Mouse (Mus musculus) thymus, adult 2 months (tissue): ENCODE results near the gene Cds2. TPM values are rescaled to one million over a fixed set of nuclear protein-coding genes. Genes with fewer than 3 reads are reported as not detected.

Source experiments
- DNase-seq: peaks from one replicate; pipeline ENCODE4 v3.0.0; 2021
- H3K27ac ChIP-seq: fragments of 200-500 bp; 2 replicates; pipeline ENCODE4 v1.5.1; 2012; ENCODE audit warnings: low read length, control low read depth; ENCODE audit not compliant: control insufficient read depth, insufficient read depth
- H3K27me3 ChIP-seq: fragments of 200-500 bp; 2 replicates; pipeline ENCODE4 v1.6.1; 2012; ENCODE audit warnings: mild to moderate bottlenecking, low read length, moderate library complexity, mixed read lengths; ENCODE audit not compliant: control insufficient read depth, insufficient read depth
- H3K36me3 ChIP-seq: fragments of 200-500 bp; 2 replicates; pipeline ENCODE4 v1.6.1; 2012; ENCODE audit warnings: mild to moderate bottlenecking, low read length, moderate library complexity; ENCODE audit not compliant: control insufficient read depth, insufficient read depth
- H3K4me1 ChIP-seq: fragments of 200-500 bp; replicated peaks from 2 replicates; pipeline ENCODE4 v1.6.1; 2012; ENCODE audit warnings: low read length; ENCODE audit not compliant: control insufficient read depth, insufficient read depth
- H3K4me3 ChIP-seq: fragments of 200-500 bp; 2 replicates; pipeline ENCODE4 v1.5.1; 2012; ENCODE audit warnings: mild to moderate bottlenecking, low read length, control low read depth, moderate library complexity; ENCODE audit not compliant: control insufficient read depth, insufficient read depth
- CTCF ChIP-seq: fragments of 200-500 bp; IDR thresholded peaks from 2 replicates; pipeline ENCODE4 v1.5.1; 2012; ENCODE audit warnings: mild to moderate bottlenecking, control low read depth, low read length, moderate library complexity, borderline replicate concordance; ENCODE audit not compliant: control insufficient read depth, poor library complexity, insufficient read depth; ENCODE audit errors: extremely low read depth
- POLR2A ChIP-seq: fragments of 200-500 bp; IDR thresholded peaks from 2 replicates; pipeline ENCODE4 v1.6.1; 2012; ENCODE audit warnings: mild to moderate bottlenecking, low read length, control low read depth, moderate library complexity; ENCODE audit not compliant: control insufficient read depth, poor library complexity, insufficient read depth; ENCODE audit errors: extremely low read depth
- WGBS: fragments of 180-500 bp; shearing (Covaris S2); methylation state at CpG from one replicate; pipeline ENCODE4 v1.1.7; 2018; 5-methylcytosine and 5-hydroxymethylcytosine counted together
- polyA plus RNA-seq: library from polyadenylated mRNA; depleted of rRNA; stranded (reverse); fragments of >200 nt; gene quantifications from 2 replicates; pipeline ENCODE4 v1.2.3, GENCODE M21; 2012

Cds2 gene
- polyA plus RNA-seq, 1 experiment: 74.7 TPM

DNA sequence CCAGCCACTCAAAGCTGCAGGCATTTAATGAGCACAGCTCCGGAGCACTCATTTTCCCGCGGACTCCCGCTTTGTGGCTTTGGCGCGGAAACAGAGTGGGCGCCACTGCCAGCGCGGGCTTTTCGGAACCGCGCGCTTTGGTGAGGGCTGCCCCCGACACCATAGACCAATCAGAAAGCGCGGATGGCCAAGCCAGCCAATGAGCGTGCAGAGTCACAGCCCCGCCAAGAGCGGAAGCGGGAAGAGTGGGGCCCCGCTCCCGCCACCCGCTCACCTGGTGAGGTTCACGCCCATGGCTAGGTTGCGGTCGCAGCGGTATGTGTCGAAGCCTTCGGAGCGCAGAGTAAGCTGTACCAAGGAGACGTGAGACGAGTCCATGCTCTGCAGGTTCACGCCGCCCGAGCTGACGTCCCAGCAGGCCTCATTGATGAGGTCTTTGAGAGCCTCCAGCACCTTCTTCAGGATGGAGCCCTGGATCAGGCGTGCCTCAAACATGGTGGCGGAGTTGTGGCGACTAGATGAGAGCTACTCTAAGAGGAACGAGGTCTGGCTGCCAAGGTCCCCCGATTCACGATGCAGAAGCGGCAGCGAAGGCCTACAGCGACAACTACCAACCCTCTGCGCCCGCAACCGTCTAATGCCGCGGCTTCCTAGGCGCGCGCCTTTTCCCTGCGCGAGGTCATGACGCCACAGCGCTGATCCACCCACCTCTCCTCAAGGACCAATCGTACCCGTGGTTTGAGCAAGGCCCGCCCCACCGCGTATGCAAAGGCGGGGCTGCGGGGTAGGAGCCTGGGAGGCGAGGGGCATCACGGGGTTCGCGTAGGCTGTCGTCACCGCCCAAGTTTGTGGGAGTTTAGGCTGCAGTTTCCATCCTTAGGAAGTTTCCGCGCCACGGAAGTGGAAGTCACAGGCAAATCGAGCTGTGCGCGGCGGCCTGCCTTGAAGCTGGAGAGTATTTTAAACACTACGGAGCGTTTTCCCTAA lies 10.1 kb upstream of the Cds2 start, which contains the start of gene Pcna:
Gene Pcna, minus strand, starts transcription at position 773 of the 987 bp plus-strand sequence.
- WGBS: under 1% methylated on average over 79 of the region's 79 CpGs
- H3K27ac ChIP-seq: peak within 1 kb of the TSS; percentile 61; the same call in 1 of the 2 replicates
- H3K27me3 ChIP-seq: no peaks in the 10 kb centered on the region
- peak; percentile 92 for TF ChIP-seq POLR2A
- peak; percentile 55; the same call in 1 of the 2 replicates for TF ChIP-seq CTCF
- peaks cover 19% of the 10 kb centered on the region for H3K36me3 ChIP-seq
- H3K4me3 ChIP-seq: peak within 1 kb of the TSS; percentile 51
- peaks cover 3% of the 10 kb centered on the region for H3K4me1 ChIP-seq
- peak; percentile 98 for DNase-seq

DNA sequence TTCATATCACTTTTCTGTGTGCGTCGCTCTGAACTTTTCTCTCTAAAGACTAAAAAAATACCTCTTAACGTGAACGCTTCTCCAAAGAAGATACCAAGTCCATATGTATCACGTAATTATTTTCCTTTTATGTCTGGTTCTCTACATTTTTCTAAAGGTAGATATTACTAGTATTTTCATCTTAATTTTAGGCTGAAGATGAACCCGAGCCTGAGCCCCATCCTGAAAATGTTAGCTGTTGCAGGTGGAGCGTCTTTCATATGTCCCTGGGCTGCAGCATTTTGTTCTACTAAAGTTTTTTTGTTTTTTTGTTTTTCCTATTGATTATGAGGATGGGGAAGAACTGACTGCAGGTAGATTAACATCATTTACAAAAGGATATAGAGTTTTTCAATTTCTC lies 9.3 kb upstream of the Cds2 start:
- WGBS: under 1% methylated on average over 7 of the region's 7 CpGs
- Histone ChIP-seq H3K4me1 (no peaks in the 10 kb centered on the region), H3K36me3 (peaks cover 19% of the 10 kb centered on the region), H3K4me3 (no peak overlapping the region), H3K27ac (0 out of 2 replicates have a peak overlapping the region, but pooled peaks have one; percentile 61), H3K27me3 (no peaks in the 10 kb centered on the region)
- DNase-seq: no peak
- no peak for TF ChIP-seq CTCF
- TF ChIP-seq POLR2A: no peak

- Histone ChIP-seq H3K27me3 (no peaks in the 10 kb centered on the region), H3K27ac (no peak overlapping the region), H3K4me1 (no peaks in the 10 kb centered on the region), H3K4me3 (no peak overlapping the region), H3K36me3 (no peaks in the 10 kb centered on the region)
- 96% methylated on average over 6 of the region's 6 CpGs for WGBS
- TF ChIP-seq POLR2A (no peak), CTCF (no peak)
- no peak for DNase-seq
Observed at GRCm38 (mm10) chr2:132257350-132258068, 5.4 kb upstream of the Cds2 start.

DNA sequence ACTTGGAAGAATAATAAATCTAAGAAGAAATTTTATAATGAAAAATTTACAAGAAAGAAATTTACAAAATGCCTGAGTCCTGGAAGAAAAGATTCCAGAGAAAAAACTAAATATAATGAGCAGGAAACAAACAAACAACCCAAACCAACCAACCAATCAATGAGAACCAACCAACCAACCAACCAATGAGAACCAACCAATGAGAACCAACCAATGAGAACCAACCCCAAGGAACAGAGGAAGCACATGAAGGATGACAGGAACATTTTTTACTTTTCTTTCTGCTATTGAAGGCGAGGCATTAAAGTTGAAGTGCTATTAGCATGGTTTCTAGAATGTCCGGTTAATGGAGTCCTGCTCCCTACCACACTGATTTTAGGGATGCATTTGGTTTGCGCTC lies 2.3 kb upstream of the Cds2 start:
- TF ChIP-seq POLR2A (no peak), CTCF (no peak)
- Histone ChIP-seq H3K27ac (no peak overlapping the region), H3K27me3 (no peaks in the 10 kb centered on the region), H3K4me1 (peaks cover 6% of the 10 kb centered on the region), H3K4me3 (no peak overlapping the region), H3K36me3 (no peaks in the 10 kb centered on the region)
- WGBS: 93% methylated on average over 3 of the region's 3 CpGs
- no peak for DNase-seq

DNA sequence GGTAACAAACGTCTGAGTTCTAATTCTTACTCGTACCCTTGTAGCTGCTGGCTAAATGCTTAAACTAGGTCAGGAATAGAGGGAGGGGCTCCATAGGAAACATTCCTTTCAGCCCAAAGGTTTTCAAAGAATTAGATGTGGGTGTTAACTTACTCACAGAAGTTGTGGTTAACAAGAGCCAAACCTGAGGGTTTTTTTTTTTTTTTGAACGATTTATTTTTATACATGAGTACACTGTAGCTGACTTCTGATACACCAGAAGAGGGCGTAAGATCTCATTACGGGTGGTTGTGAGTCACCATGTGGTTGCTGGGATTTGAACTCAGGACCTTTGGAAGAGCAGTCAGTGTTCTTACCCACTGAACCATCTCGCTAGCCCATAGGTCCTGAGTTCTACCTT lies 773 bp upstream of the Cds2 start:
- WGBS: 22% methylated on average over 6 of the region's 6 CpGs
- Histone ChIP-seq H3K4me1 (peaks cover 7% of the 10 kb centered on the region), H3K36me3 (no peaks in the 10 kb centered on the region), H3K27me3 (no peaks in the 10 kb centered on the region), H3K27ac (no peak overlapping the region), H3K4me3 (no peak overlapping the region)
- TF ChIP-seq CTCF (no peak), POLR2A (no peak)
- DNase-seq: no peak
